Mouse (Mus musculus) liver, postnatal 0 days (tissue): ENCODE data around the gene Fgf18.

Experiments used
- CTCF ChIP-seq: sonication (generic); IDR thresholded peaks from 2 replicates; pipeline ENCODE4 v1.5.1; 2016; ENCODE audit warnings: antibody characterized with exemption, low read depth
- EP300 ChIP-seq: IDR thresholded peaks from 2 replicates; pipeline ENCODE4 v1.6.1; 2016; ENCODE audit warnings: antibody characterized with exemption, low read depth, mild to moderate bottlenecking

GRCm38 (mm10) chr11:33119556-33119955, 27.6 kb downstream of the Fgf18 start:
- TF ChIP-seq CTCF (no peak), EP300 (no peak)
